Mouse (Mus musculus) T-cell, adult 2 months (primary cell): ENCODE data around the gene Hyal1.
"Not testable (repeated sequence)": the region's sequence is repeated elsewhere in the genome, so short reads cannot be mapped to it uniquely, and the experiment has no call there.

Source experiments
- DNase-seq: peaks from one replicate; pipeline ENCODE4 v3.0.0; 2022; ENCODE audit warnings: low spot score

Gene Hyal1

DNA sequence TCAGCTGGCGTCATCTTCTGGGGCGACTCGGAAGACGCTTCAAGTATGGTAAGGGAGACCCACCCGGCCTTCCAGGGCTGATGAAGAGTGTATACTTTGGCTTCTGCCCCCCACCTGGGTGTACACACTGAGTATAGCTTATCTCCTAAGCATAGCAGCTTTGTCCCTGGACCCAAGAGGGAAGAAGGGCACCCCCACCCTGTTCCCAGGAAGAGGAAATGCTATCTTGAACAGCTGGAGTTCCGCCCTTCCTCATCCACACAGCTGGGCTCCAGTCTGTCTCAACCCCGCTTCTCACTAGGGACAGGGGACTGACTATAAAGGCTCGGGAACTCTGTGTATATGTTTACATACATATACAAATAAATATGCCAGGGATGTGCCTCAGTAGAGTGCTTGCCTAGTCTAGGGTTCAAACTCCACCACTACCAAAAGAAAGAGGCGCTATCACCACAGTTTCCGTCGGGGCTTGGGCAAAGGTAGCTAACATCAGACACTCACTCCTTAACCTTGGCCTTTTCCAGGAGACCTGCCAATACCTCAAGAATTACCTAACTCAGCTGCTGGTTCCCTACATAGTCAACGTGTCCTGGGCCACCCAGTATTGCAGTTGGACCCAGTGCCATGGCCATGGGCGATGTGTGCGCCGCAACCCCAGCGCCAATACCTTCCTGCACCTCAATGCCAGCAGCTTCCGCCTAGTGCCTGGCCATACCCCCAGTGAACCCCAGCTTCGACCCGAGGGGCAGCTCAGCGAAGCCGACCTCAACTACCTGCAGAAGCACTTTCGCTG lies 5.0 kb upstream of the Hyal1 start:
- DNase-seq: no peak

DNA sequence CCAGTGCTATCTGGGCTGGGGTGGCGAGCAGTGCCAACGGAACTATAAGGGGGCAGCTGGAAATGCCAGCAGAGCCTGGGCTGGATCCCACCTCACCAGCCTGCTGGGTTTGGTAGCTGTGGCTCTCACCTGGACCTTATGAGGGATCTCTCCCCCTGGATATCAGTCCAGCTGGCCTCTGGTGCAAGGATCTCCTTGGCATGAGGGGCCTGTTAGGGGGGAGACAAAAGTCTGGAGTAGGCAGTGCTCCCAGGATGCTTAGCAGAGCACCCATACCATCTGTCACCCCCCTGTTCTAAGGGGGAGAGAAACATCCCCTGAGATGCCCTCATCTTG lies 4.4 kb upstream of the Hyal1 start:
- no peak for DNase-seq

DNA sequence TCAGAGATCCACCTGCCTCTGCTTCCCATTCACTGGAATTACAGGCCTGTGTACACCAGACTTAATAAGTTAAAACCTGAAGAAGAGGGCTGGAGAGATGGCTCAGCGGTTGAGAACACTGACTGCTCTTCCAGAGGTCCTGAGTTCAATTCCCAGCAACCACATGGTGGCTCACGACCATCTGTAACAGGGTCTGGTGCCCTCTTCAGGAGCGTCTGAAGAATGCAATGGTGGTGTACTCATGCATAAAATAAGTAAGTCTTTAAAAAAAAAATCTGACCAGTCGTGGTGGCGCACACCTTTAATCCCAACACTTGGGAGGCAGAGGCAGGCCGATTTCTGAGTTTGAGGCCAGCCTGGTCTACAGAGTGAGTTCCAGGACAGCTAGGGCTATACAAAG lies 3.0 kb upstream of the Hyal1 start:
- DNase-seq: not testable (repeated sequence)

DNA sequence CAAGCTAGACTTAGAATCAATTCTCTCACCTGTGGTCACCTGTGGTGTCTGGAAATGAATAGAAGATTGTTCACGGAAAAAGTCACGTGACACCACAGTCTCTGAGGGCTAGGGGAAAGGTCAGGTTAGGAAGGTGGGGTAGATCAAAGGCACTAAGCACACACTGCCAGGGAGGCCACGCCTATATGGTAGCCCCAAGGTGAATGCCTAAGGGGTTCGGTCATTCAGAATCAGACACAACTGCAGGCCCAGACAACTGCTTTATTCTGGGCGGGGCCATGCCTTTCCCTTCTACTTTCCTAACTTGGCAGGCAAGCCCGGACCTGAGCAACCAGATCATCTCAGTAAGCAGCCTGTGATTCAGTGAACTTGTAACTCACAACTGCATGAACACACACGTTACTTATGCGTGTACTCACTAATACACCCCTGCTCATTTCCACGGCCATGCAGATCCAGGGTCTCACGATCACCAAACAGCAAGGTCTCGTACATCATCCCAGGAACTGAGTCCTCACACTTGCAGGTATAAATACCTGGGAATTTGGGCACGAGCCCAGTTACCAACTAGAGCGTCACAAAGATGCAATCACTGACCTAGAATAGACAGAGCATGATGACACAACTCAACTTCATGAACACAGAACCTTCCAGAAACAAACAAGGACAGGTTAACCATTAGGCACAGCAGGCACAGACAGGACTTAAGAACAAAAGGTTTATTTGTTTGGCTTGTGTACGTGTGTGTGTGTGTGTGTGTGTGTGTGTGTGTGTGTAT lies 959 bp upstream of the Hyal1 start:
- DNase-seq: no peak

DNA sequence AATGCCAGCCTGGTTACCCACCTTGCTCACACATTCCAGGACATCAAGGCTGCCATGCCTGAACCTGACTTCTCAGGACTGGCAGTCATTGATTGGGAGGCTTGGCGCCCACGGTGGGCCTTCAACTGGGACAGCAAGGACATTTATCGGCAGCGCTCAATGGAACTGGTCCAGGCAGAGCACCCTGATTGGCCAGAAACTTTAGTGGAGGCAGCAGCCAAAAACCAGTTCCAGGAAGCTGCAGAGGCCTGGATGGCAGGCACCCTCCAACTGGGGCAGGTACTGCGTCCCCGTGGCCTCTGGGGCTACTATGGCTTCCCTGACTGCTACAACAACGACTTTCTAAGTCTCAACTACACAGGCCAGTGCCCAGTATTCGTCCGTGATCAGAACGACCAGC lies 1.1 kb downstream of the Hyal1 start:
- no peak for DNase-seq

DNA sequence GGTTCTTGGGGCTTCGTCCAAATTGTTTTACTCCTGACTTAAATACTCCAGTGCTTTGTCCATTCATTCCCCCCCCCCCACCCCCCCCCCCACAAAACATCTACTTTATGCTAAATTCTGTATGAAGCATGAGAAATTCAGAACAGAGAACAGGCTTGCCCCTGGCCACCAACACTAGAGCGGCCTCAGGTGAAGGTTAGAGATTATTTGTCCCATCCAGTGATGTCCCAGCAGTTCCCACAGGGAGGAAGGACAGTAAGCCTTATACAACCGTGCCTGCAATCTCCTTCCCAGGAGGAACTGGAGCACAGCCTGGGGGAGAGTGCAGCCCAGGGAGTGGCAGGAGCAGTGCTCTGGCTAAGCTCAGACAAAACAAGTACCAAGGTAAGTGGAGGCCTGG lies 1.9 kb downstream of the Hyal1 start, which contains the start of gene Naa80:
Naa80 (plus strand) TSS at position 301 of the 400 bp plus-strand sequence.
- no peak for DNase-seq

DNA sequence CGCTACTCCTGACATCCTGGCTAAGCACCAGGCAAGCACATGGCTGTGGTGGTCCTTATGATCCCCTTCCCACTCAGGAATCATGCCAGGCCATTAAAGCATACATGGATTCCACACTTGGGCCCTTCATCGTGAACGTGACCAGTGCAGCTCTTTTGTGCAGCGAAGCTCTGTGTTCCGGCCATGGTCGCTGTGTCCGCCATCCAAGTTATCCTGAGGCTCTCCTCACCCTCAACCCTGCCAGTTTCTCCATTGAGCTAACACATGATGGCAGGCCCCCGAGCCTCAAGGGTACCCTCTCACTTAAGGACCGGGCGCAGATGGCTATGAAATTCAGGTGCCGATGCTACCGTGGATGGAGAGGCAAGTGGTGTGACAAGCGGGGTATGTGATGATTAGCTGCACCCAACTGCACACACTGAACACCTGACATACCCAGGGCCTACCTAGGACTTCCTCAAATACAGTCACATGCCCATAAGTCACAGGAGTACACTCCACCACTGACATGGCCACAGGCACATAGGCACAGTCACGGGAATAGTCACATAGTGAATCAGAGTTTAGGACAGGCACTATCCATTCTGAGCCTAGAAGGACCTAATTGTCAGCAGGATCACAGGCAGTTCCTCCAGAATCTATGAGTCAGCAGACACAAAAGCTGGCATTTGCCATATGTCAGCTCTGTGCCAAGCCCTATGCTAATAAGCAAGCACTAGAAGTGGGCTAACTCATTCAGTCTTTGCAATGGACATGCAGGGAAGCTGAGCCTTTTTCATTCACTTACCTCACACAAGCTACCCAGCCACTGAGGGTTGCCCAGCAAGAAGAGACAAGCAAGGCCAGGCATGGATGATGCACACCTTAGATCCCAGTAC lies 2.5 kb downstream of the Hyal1 start:
- no peak for DNase-seq

DNA sequence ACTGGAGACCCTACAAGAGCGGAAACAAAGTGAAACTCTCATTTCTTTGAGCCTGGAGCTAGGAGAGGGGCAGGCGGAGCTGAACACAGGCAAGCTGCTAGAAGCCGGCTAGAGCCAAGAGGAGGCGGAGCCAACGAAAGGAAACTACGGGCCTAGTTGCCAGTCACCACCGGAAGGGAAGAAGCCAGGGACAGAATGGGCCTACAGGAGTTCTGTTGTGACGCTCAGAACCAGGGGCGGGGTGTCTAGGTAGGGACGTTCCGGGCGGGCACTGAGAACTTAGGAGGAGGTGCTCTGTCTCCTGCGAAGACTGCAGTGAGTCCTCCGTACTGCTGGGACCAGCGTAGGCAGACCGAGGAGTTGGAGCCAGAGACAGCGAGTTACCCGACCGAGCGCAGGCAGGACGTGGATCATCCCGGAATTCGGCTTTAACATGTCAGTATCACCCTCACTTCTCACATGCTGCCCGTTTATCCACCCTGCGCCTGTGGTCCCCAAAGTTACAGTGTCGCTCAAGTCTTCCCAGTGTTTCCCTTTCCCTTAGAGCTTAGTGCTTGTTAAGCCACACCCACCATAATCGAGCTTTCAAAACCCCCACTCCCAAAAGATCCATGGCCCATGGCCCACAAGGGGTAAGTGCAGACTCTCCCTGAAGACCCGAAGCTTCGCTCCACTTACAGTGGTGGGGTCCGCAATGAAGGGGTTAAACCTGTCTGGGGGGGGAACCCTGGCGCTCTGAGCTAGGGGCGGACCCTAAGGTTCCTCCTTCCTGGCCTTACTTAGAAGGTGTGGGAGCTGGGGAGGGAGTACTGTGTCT lies 4.0 kb downstream of the Hyal1 start, which contains the start of gene Hyal3:
Hyal3 (plus strand) TSS at position 318 of the 817 bp plus-strand sequence.
- peak; percentile 90 for DNase-seq

DNA sequence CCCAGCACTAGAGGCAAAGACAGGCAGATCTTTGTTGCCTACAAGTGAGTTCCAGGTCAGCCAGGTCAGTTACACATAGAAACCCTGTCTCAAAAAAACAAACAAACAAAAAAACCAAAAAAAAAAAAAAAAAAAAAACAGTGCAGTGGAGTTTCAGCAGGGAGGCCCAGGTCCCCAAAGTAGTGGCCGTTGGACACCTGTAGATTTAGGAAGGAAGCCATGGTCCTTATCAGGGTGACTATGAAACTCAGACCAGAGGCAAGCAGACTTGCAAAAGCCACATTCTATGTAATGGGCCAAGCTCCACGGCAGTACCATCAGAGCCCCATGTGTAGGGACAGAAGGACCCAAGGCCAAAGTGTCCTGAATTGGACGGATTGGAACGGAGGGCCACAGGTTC lies 4.9 kb downstream of the Hyal1 start:
- no peak for DNase-seq

DNA sequence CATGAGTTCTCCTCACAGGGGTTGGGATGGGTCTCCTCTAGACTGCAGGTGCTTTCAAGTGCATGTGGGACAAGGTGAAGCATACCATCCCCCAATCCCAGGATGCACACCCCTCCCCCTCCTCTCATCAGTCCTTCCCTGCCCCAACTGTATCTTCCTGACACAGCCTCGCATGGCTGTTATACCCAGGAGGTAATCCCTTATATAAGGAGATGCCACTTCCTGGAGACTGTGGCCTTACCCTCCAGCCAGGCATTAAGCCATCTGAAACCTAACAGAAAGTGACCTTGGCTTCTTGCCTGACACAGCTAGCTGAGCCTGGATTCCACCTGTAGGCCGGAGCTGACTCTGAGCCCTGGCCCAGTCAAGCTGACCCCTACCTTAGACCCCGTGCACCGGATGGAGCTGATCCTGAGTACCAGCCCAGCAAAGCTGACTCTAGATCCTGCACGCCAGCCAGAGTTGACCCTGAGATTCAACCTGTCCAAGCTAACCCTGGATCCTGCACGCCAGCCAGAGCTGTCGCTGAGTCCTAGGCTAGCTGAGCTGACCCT lies 5.9 kb downstream of the Hyal1 start:
- no peak for DNase-seq

DNA sequence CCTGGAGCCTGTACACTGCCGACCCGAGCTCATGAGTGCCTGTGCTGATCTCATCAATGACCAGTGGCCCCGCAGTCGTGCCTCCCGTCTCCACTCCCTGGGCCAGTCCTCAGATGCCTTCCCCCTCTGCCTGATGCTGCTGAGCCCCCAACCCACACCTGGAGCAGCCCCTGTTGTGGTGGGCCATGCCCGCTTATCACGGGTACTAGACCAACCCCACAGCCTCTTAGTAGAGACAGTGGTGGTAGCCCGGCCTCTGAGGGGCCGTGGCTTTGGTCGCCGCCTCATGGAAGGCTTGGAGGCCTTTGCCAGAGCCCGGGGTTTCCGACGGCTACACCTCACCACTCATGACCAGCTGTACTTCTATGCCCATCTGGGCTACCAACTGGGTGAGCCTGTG lies 6.4 kb downstream of the Hyal1 start:
- DNase-seq: no peak

DNA sequence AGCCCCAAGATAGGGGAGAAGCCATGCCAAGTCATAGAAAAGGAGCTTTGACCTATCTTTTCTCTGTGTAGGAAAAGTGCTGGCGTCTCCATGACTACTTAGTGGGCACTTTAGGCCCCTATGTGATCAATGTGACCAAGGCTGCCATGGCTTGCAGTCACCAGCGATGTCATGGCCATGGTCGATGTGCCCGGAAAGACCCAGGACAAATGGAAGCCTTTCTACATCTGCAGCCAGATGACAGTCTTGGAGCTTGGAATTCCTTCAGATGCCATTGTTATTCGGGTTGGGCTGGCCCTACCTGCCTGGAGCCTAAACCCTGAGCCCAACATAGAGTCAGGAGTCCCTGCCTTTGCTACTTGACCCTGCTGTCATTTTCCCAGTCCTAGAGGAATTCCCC lies 9.8 kb downstream of the Hyal1 start:
- DNase-seq: no peak

DNA sequence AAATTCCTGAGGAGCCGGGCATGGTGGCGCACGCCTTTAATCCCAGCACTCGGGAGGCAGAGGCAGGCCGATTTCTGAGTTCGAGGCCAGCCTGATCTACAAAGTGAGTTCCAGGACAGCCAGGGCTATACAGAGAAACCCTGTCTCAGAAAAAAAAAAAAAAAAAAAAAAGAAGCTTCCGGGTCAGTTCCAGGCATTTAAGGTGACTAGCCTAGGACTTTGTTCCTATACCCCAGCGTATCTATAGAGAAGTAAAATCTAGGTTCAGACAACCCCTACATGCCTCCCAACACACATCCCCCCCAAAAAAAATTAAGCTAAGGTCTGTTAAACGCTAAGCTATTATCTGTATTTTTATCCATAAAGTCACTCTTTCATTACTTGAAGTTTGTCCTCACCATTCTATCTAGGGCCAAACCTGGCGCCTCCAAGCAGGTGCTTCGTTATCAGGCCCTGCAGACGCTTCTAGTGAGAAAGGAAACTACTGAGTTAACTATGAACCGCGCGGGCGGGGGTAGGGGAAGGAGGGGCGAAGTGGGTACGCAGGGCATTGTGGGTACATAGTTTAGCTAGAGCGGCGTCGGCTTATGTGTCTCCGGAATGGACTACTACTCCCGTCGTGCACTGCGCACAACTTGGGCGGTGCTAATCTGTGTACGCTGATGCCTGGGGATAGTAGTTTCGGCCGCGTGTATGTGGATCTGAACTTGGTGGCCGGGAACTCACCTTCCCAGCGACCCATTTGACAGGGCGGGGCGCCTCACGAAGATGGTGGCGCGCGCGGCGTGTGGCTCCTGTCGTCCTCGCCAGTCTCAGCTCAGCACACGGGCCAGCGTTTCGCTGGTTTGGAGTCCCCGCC lies 10.5 kb downstream of the Hyal1 start, which contains the start of gene Ifrd2:
Ifrd2 (plus strand) TSS at position 669 of the 859 bp plus-strand sequence.
- DNase-seq: peak; percentile 99

DNA sequence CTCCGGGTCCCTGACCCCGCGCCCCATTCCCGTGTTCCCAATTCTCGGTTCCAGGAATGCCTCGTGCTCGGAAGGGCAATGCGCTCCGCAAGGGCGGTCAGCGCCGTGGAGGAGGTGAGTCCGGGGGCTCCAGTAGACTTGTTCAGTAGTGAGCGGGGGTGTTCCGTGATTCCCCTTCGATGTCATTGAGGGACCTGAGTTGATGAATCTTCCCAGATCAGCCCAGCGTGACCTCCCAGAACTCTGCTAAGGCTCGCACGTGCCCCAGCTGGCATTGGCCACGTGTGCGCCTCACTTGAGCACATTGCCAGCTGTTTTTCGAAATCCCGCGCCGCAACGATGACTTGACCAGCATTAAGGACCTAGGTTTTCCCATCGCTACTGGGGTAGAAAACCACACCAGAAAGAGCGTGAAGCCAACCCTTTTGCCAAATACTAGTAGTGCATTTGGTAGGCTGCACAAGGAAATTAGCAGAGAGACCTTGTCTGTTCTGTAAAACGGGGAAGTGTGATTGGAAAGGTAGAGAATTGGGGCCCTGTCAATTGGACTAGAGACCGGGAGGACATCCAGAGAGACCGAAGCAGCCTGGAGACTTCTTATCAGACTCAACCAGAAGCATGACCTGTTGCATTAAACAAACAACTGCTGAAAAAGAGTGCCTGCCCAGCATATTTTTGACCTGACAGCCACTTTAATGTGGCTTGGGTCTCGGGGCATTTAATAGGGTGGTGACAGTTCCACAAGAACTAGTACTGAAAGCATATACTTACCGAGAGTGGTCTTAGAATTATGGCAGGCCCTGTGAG lies 11.3 kb downstream of the Hyal1 start:
- DNase-seq: no peak

DNA sequence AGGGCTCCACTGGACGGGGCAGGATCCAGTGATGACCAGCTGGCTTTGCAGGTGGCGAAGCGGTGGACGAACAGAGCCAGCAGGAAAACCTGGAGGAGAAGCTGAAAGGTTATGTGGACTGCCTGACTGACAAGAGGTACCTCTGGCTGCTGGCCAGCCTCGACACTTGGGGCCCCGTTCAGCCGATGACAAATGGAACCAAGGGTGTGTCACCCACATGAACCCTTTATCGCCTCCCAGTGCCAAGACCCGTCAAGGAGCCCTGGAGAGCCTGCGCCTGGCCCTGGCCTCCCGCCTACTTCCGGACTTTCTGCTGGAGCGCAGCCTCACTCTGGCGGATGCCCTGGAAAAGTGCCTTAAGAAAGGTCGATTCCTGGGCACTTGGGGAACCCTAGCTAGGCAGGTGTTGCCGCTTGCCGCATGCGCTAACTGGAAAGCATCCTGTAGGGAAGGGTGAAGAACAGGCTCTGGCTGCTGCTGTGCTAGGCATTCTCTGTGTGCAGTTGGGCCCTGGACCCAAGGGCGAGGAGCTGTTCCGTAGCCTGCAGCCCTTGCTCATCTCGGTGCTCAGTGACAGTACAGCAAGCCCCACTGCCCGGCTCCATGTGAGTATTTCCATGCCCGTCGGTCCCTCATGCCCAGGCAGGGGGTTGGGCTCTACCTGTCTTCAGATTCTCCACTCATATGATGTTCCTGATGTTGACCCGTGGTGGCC lies 13.5 kb downstream of the Hyal1 start:
- DNase-seq: no peak

DNA sequence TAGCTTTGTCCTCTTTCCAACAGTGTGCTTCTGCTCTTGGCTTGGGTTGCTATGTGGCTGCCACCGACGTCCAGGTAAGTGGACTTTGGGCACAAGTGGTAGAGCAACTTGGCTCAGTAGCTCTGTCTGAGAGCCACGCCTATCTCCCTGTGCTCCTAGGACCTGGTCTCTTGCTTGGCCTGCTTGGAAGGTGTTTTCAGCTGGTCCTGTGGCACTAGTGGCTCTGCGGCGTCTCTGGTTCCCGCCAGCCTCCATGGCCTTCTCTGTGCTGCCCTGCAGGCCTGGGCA lies 14.0 kb downstream of the Hyal1 start:
- no peak for DNase-seq

DNA sequence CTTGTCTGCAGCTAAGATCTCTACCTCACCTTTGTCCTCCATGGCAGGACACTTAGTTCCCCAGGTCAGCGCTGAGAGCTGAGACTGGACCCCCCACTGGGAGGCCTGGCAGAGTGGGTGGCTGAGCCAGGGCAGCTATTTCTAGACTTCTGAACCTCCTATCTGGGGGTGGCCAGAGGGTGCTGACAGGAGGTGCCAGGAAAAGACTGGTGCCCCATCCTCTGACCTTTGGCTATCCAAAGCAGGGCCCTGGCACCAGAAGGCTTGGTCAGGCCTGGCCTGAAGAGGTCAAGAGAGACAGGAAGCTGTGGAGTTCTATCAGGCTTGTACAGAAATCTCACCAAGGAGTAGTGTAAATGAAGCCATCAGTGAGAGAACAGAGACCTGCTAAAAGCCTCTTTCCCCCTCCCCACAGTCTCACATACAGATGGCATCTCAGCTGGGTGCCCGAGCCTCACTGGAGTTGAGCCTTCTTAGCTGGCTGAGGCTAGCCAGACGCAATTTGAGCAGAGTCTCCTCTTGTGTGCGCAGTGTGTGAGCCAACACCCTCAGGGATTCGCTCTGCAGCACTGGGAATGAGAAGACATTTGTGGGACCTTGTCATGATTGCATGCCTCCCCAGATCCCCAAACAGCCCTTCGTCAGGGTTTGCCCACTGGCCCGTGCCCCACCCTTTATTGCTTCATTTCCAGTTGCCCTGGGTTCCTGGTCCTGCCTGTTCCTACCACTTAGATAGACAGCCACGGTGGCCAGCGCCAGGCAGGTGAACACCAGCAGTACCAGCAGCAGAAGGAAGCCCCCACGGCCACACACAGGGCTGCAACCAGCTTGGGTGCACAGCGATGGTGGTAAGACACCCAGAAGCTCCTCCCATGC lies 16.6 kb downstream of the Hyal1 start:
- DNase-seq: no peak
